Mouse (Mus musculus) MN1 (cell line): ENCODE measurements around the gene Rgs6.
A peak's percentile ranks its signal among the peaks of the same experiment; 100 is the strongest.

Experiments used
- DNase-seq: peaks from one replicate; pipeline ENCODE4 v3.0.0-alpha.2; 2016; ENCODE audit warnings: low spot score

Gene Rgs6

GRCm38 (mm10) chr12:83087010-83087409 lies 498.9 kb downstream of the Rgs6 start:
- peak; percentile 20 for DNase-seq

- no peak for DNase-seq
Observed at GRCm38 (mm10) chr12:83087555-83087954, 499.5 kb downstream of the Rgs6 start.

- no peak for DNase-seq
Observed at GRCm38 (mm10) chr12:83092001-83092400, 503.9 kb downstream of the Rgs6 start.

- no peak for DNase-seq
Observed at GRCm38 (mm10) chr12:83097787-83098186, 509.7 kb downstream of the Rgs6 start.

GRCm38 (mm10) chr12:83098646-83099371 lies 510.7 kb downstream of the Rgs6 start:
- no peak for DNase-seq

- peak; percentile 12 for DNase-seq
Observed at GRCm38 (mm10) chr12:83099920-83100319, 511.8 kb downstream of the Rgs6 start.

GRCm38 (mm10) chr12:83100413-83100812 lies 512.3 kb downstream of the Rgs6 start:
- peak; percentile 12 for DNase-seq

- no peak for DNase-seq
Observed at GRCm38 (mm10) chr12:83100848-83101247, 512.8 kb downstream of the Rgs6 start.

GRCm38 (mm10) chr12:83105514-83106119 lies 517.5 kb downstream of the Rgs6 start:
- DNase-seq = no peak

- no peak for DNase-seq
Observed at GRCm38 (mm10) chr12:83106120-83106517, 518.0 kb downstream of the Rgs6 start.

- no peak for DNase-seq
Observed at GRCm38 (mm10) chr12:83109486-83109885, 521.4 kb downstream of the Rgs6 start.

GRCm38 (mm10) chr12:83109891-83110630 lies 522.0 kb downstream of the Rgs6 start:
- DNase-seq = no peak

GRCm38 (mm10) chr12:83110711-83111110 lies 522.6 kb downstream of the Rgs6 start:
- no peak for DNase-seq

GRCm38 (mm10) chr12:83112283-83112682 lies 524.2 kb downstream of the Rgs6 start:
- DNase-seq = peak; percentile 52

GRCm38 (mm10) chr12:83112901-83113628 lies 525.0 kb downstream of the Rgs6 start:
- DNase-seq = no peak

GRCm38 (mm10) chr12:83113971-83114370 lies 525.9 kb downstream of the Rgs6 start:
- DNase-seq = no peak

GRCm38 (mm10) chr12:83114396-83115053 lies 526.4 kb downstream of the Rgs6 start:
- DNase-seq = peak; percentile 78

- no peak for DNase-seq
Observed at GRCm38 (mm10) chr12:83124111-83124510, 536.0 kb downstream of the Rgs6 start.

GRCm38 (mm10) chr12:83125284-83125683 lies 537.2 kb downstream of the Rgs6 start:
- DNase-seq = no peak

- DNase-seq = no peak
Observed at GRCm38 (mm10) chr12:83126923-83127322, 538.8 kb downstream of the Rgs6 start.

- DNase-seq = peak; percentile 68
Observed at GRCm38 (mm10) chr12:83127955-83128354, 539.9 kb downstream of the Rgs6 start.

GRCm38 (mm10) chr12:83128606-83129005 lies 540.5 kb downstream of the Rgs6 start:
- peak; percentile 56 for DNase-seq
